Mouse (Mus musculus): ENCODE data around the gene Mthfd1l. TPM values are rescaled to one million over a fixed set of nuclear protein-coding genes. Genes with fewer than 3 reads are reported as not detected.
"Not testable (repeated sequence)": the region's sequence is repeated elsewhere in the genome, so short reads cannot be mapped to it uniquely, and the experiment has no call there.

Gene Mthfd1l
- polyA plus RNA-seq, 1 experiment from 2014 or later = 23.9 TPM

GRCm38 (mm10) chr10:4201141-4201540, 228.2 kb downstream of the Mthfd1l start:
- DNase-seq (ENCODE audit: low spot score) = no peak
- H3K36me3 ChIP-seq (ENCODE audit: control insufficient read depth, insufficient read depth, low read length) = no peaks in the 10 kb centered on the region
- no peaks in the 10 kb centered on the region for H3K4me1 ChIP-seq (replicated peaks; ENCODE audit: control insufficient read depth, insufficient read depth, low read length)
- H3K4me3 ChIP-seq (ENCODE audit: low read depth, low read length) = no peak overlapping the region
- WGBS = 93% methylated on average over 4 of the region's 4 CpGs
- no peaks in the 10 kb centered on the region for H3K27me3 ChIP-seq (replicated peaks; ENCODE audit: control insufficient read depth, insufficient read depth, low read length)
- no peak overlapping the region for H3K9ac ChIP-seq (ENCODE audit: low read length)
- ATAC-seq (replicated peaks; ENCODE audit: low FRiP score, low TSS enrichment, low read depth) = no peak
- no peak overlapping the region for H3K4me2 ChIP-seq (ENCODE audit: low read length)
- no peaks in the 10 kb centered on the region for H3K9me3 ChIP-seq (ENCODE audit: control insufficient read depth, low read length)
- H3K27ac ChIP-seq (ENCODE audit: low read depth) = no peak overlapping the region

DNA sequence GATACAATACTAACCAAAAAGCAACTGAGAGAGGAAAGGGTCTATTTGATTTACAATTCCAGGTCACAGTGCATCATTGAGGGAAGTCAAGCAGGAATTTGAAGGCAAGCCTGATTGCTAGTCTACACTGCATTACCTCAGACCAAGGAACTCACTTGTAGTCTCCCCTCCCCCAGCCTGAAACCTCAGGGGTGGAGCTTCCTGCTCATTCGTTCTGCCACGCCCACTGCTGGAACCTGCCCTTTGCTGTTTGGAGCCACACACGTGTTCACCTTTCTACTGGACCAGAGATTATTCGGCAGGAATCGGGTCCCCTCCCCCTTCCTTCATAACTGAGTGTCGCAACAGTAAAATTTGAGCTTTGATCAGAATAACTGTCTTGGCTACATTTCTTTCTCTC, 230.7 kb downstream of the Mthfd1l start:
- H3K36me3 ChIP-seq (ENCODE audit: control insufficient read depth, insufficient read depth, low read length); DNase-seq (ENCODE audit: low spot score); H3K4me1 ChIP-seq (replicated peaks; ENCODE audit: control insufficient read depth, insufficient read depth, low read length); H3K27ac ChIP-seq (ENCODE audit: low read depth); H3K9me3 ChIP-seq (ENCODE audit: control insufficient read depth, low read length); ATAC-seq (replicated peaks; ENCODE audit: low FRiP score, low TSS enrichment, low read depth); H3K4me2 ChIP-seq (ENCODE audit: low read length); H3K4me3 ChIP-seq (ENCODE audit: low read depth, low read length); H3K27me3 ChIP-seq (replicated peaks; ENCODE audit: control insufficient read depth, insufficient read depth, low read length); H3K9ac ChIP-seq (ENCODE audit: low read length): not testable (repeated sequence)
- WGBS = 50% methylated on average over 5 of the region's 6 CpGs

- Histone ChIP-seq H3K9ac (ENCODE audit: low read length) (no peak overlapping the region), H3K4me2 (ENCODE audit: low read length) (no peak overlapping the region), H3K4me3 (ENCODE audit: low read depth, low read length) (no peak overlapping the region), H3K27ac (ENCODE audit: low read depth) (no peak overlapping the region), H3K27me3 (replicated peaks; ENCODE audit: control insufficient read depth, insufficient read depth, low read length) (no peaks in the 10 kb centered on the region), H3K36me3 (ENCODE audit: control insufficient read depth, insufficient read depth, low read length) (no peaks in the 10 kb centered on the region), H3K4me1 (replicated peaks; ENCODE audit: control insufficient read depth, insufficient read depth, low read length) (peaks cover 4% of the 10 kb centered on the region; the same call in 1 of the 2 replicates), H3K9me3 (ENCODE audit: control insufficient read depth, low read length) (0 out of 2 replicates have a peak, but pooled peaks cover 4% of the 10 kb centered on the region)
- no peak for DNase-seq (ENCODE audit: low spot score)
- WGBS = 78% methylated on average over 15 of the region's 15 CpGs
- no peak for ATAC-seq (replicated peaks; ENCODE audit: low FRiP score, low TSS enrichment, low read depth)
Measured at GRCm38 (mm10) chr10:4209040-4209439, 236.1 kb downstream of the Mthfd1l start.

- 24% methylated on average over 24 of the region's 24 CpGs for WGBS
- DNase-seq (ENCODE audit: low spot score) = peak; percentile 65
- H3K9me3 ChIP-seq (ENCODE audit: control insufficient read depth, low read length) = 0 out of 2 replicates have a peak, but pooled peaks cover 4% of the 10 kb centered on the region
- peak overlapping the region; percentile 40 for H3K4me2 ChIP-seq (ENCODE audit: low read length)
- H3K4me1 ChIP-seq (replicated peaks; ENCODE audit: control insufficient read depth, insufficient read depth, low read length) = peaks cover 4% of the 10 kb centered on the region; the same call in 1 of the 2 replicates
- H3K4me3 ChIP-seq (ENCODE audit: low read depth, low read length) = peak overlapping the region; percentile 21; the same call in 1 of the 2 replicates
- H3K9ac ChIP-seq (ENCODE audit: low read length) = 0 out of 2 replicates have a peak overlapping the region, but pooled peaks have one; percentile 11
- H3K27ac ChIP-seq (ENCODE audit: low read depth) = no peak overlapping the region
- H3K27me3 ChIP-seq (replicated peaks; ENCODE audit: control insufficient read depth, insufficient read depth, low read length) = no peaks in the 10 kb centered on the region
- H3K36me3 ChIP-seq (ENCODE audit: control insufficient read depth, insufficient read depth, low read length) = no peaks in the 10 kb centered on the region
- ATAC-seq (replicated peaks; ENCODE audit: low FRiP score, low TSS enrichment, low read depth) = no peak
Measured at GRCm38 (mm10) chr10:4210313-4211066, 237.6 kb downstream of the Mthfd1l start.

DNA sequence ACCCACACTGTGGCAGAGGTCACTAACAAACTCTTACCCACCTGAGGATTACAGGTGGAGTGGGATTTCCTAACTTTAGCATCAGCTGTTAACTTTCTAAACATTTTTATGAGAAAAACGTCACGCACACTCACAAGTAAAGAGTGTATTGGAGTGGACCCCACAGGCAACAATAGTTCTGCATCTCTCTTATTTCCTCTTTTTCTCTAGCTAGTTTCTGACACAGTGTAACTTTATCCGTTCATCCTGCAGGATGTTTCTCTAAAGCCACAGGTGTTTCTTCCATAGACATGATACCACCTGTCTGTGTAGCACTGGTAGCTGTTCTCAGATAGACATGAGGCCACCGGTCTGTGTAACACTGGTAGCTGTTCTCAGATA, 238.1 kb downstream of the Mthfd1l start:
- Histone ChIP-seq H3K9me3 (ENCODE audit: control insufficient read depth, low read length) (0 out of 2 replicates have a peak, but pooled peaks cover 4% of the 10 kb centered on the region), H3K27me3 (replicated peaks; ENCODE audit: control insufficient read depth, insufficient read depth, low read length) (no peaks in the 10 kb centered on the region), H3K4me3 (ENCODE audit: low read depth, low read length) (no peak overlapping the region), H3K9ac (ENCODE audit: low read length) (no peak overlapping the region), H3K4me1 (replicated peaks; ENCODE audit: control insufficient read depth, insufficient read depth, low read length) (peaks cover 4% of the 10 kb centered on the region; the same call in 1 of the 2 replicates), H3K27ac (ENCODE audit: low read depth) (no peak overlapping the region), H3K4me2 (ENCODE audit: low read length) (no peak overlapping the region), H3K36me3 (ENCODE audit: control insufficient read depth, insufficient read depth, low read length) (no peaks in the 10 kb centered on the region)
- ATAC-seq (replicated peaks; ENCODE audit: low FRiP score, low TSS enrichment, low read depth) (no peak), DNase-seq (ENCODE audit: low spot score) (no peak)
- 70% methylated on average over 4 of the region's 4 CpGs for WGBS

Other genes starting within 250 kb of the Mthfd1l start
- gene Plekhg1, start 232.8 kb upstream of the Mthfd1l start, polyA plus RNA-seq (2014; fragmentation: Nextera tagmentation; extraction: Ambion mirVana) = 9.8 and 11.0 TPM in 2 replicates